Mouse (Mus musculus) forebrain, embryonic 11.5 days (tissue): ENCODE measurements around the gene Rcl1. TPM values are rescaled to one million over a fixed set of nuclear protein-coding genes. Genes with fewer than 3 reads are reported as not detected.

Source experiments
- ATAC-seq: fragments of 200-750 bp; cut with Nextera tagmentation; replicated peaks from 2 replicates; pipeline ENCODE4 v1.8.0; 2017; ENCODE audit warnings: moderate TSS enrichment; ENCODE audit not compliant: low FRiP score
- DNase-seq: peaks from one replicate; pipeline ENCODE4 v3.0.0-alpha.2; 2017; ENCODE audit warnings: low spot score
- H3K27ac ChIP-seq: fragments of 300-500 bp; sonication (generic); 2 replicates; pipeline ENCODE4 v1.5.1; 2014; ENCODE audit warnings: low read depth, low read length
- H3K27me3 ChIP-seq: fragments of 300-500 bp; sonication (generic); 2 replicates; pipeline ENCODE4 v1.6.1; 2014; ENCODE audit warnings: mild to moderate bottlenecking, low read length, mixed read lengths; ENCODE audit not compliant: control insufficient read depth, insufficient read depth
- H3K36me3 ChIP-seq: fragments of 300-500 bp; sonication (generic); 2 replicates; pipeline ENCODE4 v1.6.1; 2014; ENCODE audit warnings: mild to moderate bottlenecking, low read length, moderate library complexity, mixed read lengths; ENCODE audit not compliant: control insufficient read depth, insufficient read depth
- H3K4me1 ChIP-seq: fragments of 300-500 bp; sonication (generic); replicated peaks from 2 replicates; pipeline ENCODE4 v1.6.1; 2014; ENCODE audit warnings: low read length, mixed read lengths; ENCODE audit not compliant: control insufficient read depth, insufficient read depth
- H3K4me2 ChIP-seq: fragments of 300-500 bp; sonication (generic); 2 replicates; pipeline ENCODE4 v1.6.1; 2014; ENCODE audit warnings: low read depth, mild to moderate bottlenecking, low read length, moderate library complexity, mixed read lengths; ENCODE audit not compliant: severe bottlenecking
- H3K4me3 ChIP-seq: fragments of 300-500 bp; sonication (generic); 2 replicates; pipeline ENCODE4 v1.5.1; 2014; ENCODE audit warnings: low read depth, low read length
- H3K9ac ChIP-seq: fragments of 300-500 bp; sonication (generic); 2 replicates; pipeline ENCODE4 v1.6.1; 2014; ENCODE audit warnings: low read length
- H3K9me3 ChIP-seq: fragments of 300-500 bp; sonication (generic); 2 replicates; pipeline ENCODE4 v1.6.1; 2016; ENCODE audit warnings: low read length, mixed read lengths; ENCODE audit not compliant: control insufficient read depth
- WGBS: fragments of 180-500 bp; shearing (Covaris S2); extraction: QIAGEN DNeasy Blood & Tissue Kit; methylation state at CpG from one replicate; pipeline ENCODE4 v1.1.7; 2014; 5-methylcytosine and 5-hydroxymethylcytosine counted together
- polyA plus RNA-seq: library from polyadenylated mRNA; unstranded; fragments of >200 nt; fragmentation: Nextera tagmentation; extraction: Ambion mirVana; gene quantifications from 2 replicates; pipeline ENCODE4 v1.2.1, GENCODE M21; 2014

The Rcl1 gene
- polyA plus RNA-seq, 1 experiment from 2014 or later: 52.2 TPM

DNA sequence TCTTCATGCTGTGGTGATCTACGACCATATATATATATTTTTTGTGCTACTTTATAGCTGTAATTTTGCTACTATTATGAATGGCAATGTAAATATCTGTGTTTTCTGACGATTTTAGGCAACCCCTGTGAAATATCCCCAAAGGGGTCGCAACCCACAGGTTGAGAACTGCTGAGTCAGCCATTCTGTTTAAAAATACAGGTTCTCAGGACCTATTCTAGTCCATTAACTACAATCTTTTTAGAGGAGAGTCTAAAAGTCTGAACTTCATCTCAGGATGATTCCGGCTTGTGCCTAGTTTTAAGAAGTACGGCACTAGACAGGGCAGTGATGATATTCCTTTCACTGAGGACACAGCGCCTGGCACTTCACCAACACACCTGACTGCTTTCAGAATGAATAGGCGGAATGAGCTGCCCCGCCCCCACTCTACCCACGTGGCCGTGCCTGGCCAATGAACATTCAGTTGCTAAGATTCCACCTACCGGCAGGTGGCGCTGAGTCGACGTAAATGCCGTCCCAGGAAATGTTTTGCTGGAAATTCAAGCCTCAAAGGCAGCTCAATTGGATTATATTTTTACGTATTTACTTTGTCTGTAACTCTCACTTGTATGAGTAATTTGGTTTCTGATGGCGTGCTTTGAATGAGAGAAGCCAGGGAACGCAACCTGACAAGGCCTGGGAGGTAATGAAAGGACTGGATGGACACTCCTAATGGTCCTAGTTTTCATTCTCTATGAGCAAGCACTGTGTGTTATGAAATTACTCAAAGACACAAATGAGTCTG is 37.4 kb upstream of the Rcl1 start:
- 17% methylated on average over 18 of the region's 18 CpGs for WGBS
- Histone ChIP-seq H3K4me2 (peak overlapping the region; percentile 32; the same call in 1 of the 2 replicates), H3K36me3 (no peaks in the 10 kb centered on the region), H3K9me3 (no peaks in the 10 kb centered on the region), H3K4me3 (no peak overlapping the region), H3K4me1 (no peaks in the 10 kb centered on the region; the same call in 1 of the 2 replicates), H3K9ac (no peak overlapping the region), H3K27ac (no peak overlapping the region), H3K27me3 (no peaks in the 10 kb centered on the region)
- DNase-seq (peak; percentile 95), ATAC-seq (peak; percentile 82)

DNA sequence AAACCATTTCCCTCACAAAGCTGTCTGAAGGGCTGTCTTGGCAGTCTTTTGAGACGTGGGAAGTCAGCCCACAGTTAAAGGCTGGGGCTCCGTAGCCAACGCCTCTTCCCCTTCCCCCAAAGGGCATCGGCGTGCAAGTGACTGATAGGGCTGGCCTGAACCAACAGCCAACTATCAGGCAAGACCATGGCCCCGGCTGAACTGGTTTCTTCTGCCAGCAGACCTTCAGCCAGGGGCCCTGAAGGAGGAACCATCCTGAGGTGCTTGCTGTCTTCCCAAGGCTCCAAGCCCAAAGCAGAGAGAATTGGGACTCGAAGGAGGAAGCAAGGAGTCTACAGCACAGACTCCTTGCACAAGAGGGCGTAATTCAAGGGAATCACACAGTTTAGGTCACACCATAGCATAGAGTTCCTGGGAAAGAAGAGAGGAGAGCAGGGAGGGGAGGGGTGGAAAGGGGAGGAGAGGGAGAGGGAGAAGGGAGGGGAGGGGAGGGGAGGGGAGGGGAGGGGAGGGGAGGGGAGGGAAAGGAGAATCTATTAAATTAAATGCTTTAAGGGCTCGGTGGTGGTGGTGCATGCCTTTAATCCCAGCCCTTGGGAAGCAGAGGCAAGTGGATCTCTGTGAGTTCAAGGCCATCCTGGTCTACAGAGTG is 36.6 kb upstream of the Rcl1 start:
- ATAC-seq (peak; percentile 50; the same call in 1 of the 2 replicates), DNase-seq (peak; percentile 62)
- H3K36me3 ChIP-seq: no peaks in the 10 kb centered on the region
- H3K9me3 ChIP-seq: no peaks in the 10 kb centered on the region
- H3K9ac ChIP-seq: no peak overlapping the region
- no peak overlapping the region for H3K27ac ChIP-seq
- 68% methylated on average over 9 of the region's 9 CpGs for WGBS
- H3K4me1 ChIP-seq: no peaks in the 10 kb centered on the region; the same call in 1 of the 2 replicates
- no peak overlapping the region for H3K4me2 ChIP-seq
- H3K27me3 ChIP-seq: no peaks in the 10 kb centered on the region
- H3K4me3 ChIP-seq: no peak overlapping the region

DNA sequence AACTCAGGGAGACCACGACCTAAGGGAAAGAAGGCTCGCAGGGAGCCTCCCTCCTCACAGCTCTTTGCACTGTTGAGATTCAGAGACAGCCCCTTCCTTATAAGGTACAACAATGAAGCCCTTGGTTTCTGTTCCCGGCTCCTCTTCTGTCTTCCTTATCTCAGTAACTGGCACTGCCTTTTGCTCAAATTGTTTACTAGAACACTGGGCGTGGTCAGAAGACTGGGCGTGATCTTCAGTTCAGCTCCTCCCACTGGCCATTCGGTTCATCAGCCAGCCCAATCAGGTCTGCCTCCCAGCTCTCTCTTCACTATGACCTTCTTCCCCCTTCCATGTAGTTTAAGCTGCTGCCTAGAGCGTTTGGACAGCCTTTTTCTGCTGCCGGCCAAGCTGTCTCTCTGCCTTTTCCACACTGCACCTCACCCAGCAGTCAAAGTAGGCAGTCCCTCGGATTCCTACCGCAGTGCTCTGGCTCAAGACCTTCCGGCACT is 34.1 kb upstream of the Rcl1 start:
- Histone ChIP-seq H3K9ac (peak overlapping the region; percentile 33; the same call in 1 of the 2 replicates), H3K4me3 (peak overlapping the region; percentile 1; the same call in 1 of the 2 replicates)

DNA sequence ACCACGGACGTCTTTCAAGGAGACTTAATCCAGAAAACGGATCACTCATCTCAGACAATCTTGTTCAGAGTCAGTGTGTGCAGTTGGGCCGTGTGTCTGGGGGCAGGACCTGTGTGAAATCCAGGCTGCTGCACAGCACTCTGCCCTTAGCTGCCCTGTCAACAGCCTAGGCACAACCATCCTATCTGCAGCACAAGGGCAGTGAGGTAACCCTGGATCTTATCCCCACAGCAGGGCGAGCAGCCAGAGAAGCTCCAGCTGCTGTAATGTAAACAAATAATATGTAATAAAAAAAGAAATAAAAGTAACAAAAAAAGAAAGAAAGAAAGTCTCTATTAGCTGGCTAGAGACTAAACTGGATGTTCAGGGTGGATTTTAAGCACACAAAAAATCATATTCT is 32.0 kb upstream of the Rcl1 start:
- Histone ChIP-seq H3K36me3 (no peaks in the 10 kb centered on the region), H3K27me3 (no peaks in the 10 kb centered on the region), H3K9me3 (no peaks in the 10 kb centered on the region), H3K4me2 (no peak overlapping the region), H3K4me1 (no peaks in the 10 kb centered on the region; the same call in 1 of the 2 replicates), H3K27ac (no peak overlapping the region), H3K4me3 (no peak overlapping the region), H3K9ac (no peak overlapping the region)
- DNase-seq: no peak
- WGBS: 76% methylated on average over 5 of the region's 5 CpGs
- no peak for ATAC-seq

More for the DNA sequence above, 34.1 kb upstream of the Rcl1 start:
- no peaks in the 10 kb centered on the region for H3K9me3 ChIP-seq
- DNase-seq (peak; percentile 65), ATAC-seq (peak; percentile 61)
- H3K27ac ChIP-seq: no peak overlapping the region
- no peaks in the 10 kb centered on the region for H3K36me3 ChIP-seq
- 22% methylated on average over 11 of the region's 11 CpGs for WGBS
- 0 out of 2 replicates have a peak overlapping the region, but pooled peaks have one; percentile 31 for H3K4me2 ChIP-seq
- H3K27me3 ChIP-seq: no peaks in the 10 kb centered on the region
- H3K4me1 ChIP-seq: no peaks in the 10 kb centered on the region; the same call in 1 of the 2 replicates

DNA sequence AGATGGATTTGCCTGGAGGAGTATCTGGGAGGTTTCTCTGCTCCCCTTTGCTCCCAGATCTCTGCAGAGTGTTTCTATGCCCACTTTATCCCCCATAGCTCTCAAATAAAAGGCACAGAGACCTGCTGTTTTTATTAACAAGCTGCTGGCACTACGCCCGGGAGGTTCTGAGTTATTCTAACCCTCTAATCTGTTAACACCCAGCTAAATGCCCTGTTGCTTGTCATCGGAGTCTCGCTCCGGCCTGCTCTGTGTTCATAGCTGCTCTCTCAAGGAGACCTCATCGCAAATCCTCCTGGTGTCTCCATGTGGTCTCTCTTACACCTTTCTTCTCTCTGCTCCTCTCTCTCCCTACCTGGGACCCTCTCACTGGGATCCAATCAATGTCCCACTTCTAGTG is 26.4 kb upstream of the Rcl1 start:
- no peak overlapping the region for H3K4me3 ChIP-seq
- DNase-seq (no peak), ATAC-seq (no peak)
- 80% methylated on average over 6 of the region's 6 CpGs for WGBS
- H3K36me3 ChIP-seq: no peaks in the 10 kb centered on the region
- no peak overlapping the region for H3K4me2 ChIP-seq
- H3K27ac ChIP-seq: no peak overlapping the region
- H3K4me1 ChIP-seq: no peaks in the 10 kb centered on the region
- H3K9ac ChIP-seq: no peak overlapping the region
- no peaks in the 10 kb centered on the region for H3K27me3 ChIP-seq
- no peaks in the 10 kb centered on the region for H3K9me3 ChIP-seq

DNA sequence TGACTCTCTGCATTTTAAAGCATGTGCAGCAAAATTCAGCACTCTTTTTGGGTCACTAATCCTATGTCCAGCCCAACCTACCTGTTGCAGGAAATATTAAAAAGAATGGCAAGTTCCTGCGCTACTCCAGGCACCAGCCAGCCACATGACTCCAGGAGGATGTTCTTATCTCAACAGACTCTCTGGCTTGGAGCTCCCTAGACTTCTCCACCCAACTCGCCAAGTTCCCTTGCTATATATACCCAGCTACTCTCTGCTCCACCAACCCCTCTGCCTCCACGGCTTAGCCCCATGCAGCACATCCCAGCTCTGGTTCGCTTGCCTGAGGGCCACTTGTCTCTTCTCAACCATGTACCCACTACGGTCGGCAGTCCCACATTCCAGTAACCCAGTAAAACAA is 12.5 kb upstream of the Rcl1 start:
- Histone ChIP-seq H3K9ac (no peak overlapping the region), H3K9me3 (no peaks in the 10 kb centered on the region), H3K4me3 (no peak overlapping the region), H3K27ac (no peak overlapping the region), H3K36me3 (no peaks in the 10 kb centered on the region), H3K4me2 (no peak overlapping the region), H3K4me1 (no peaks in the 10 kb centered on the region), H3K27me3 (no peaks in the 10 kb centered on the region)
- WGBS: 82% methylated on average over 6 of the region's 6 CpGs
- no peak for DNase-seq
- no peak for ATAC-seq

DNA sequence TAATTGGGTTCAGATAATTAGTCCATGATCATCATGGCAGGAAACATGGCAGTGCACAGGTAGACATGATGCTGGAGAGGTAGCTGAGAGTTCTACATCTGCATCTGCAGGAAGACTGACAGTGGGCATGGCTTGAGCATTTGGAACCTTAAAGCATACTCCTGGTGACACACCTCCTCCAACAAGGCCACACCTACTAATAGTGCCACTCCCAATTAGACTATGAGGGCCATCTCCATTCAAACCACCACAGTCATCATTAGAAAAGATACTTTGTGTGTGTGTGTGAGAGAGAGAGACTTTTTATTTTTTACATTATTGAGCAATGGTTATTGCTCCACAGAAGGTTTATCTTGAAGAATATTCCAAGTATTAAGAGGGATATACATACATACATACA is 9.0 kb upstream of the Rcl1 start:
- ATAC-seq: no peak
- Histone ChIP-seq H3K27ac (no peak overlapping the region), H3K27me3 (no peaks in the 10 kb centered on the region)

DNA sequence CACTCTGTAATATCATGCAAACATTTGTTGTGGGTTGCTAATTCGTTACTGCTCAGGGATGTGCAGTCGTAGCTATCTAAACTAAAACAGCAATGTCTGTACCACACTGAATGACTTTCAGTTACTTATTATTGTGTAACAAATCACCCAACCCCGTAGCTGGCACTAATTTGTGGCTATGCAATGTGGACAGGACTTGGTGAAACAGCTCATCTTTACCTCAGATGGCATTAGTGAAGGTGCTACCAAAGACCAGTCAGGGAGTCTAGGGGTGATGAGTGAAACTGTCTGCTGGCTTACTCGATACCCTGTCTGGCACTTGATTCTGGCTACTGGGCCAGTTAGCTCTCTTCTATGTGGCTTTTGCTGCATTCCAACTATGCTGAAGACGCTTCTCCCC is 2.1 kb upstream of the Rcl1 start:
- 81% methylated on average over 5 of the region's 5 CpGs for WGBS
- peaks cover 6% of the 10 kb centered on the region; the same call in 1 of the 2 replicates for H3K4me1 ChIP-seq
- H3K27ac ChIP-seq: no peak overlapping the region
- H3K4me2 ChIP-seq: no peak overlapping the region
- H3K36me3 ChIP-seq: no peaks in the 10 kb centered on the region
- ATAC-seq: no peak
- DNase-seq: no peak
- no peaks in the 10 kb centered on the region for H3K27me3 ChIP-seq
- no peak overlapping the region for H3K4me3 ChIP-seq
- H3K9me3 ChIP-seq: no peaks in the 10 kb centered on the region
- no peak overlapping the region for H3K9ac ChIP-seq

More for the DNA sequence above, 9.0 kb upstream of the Rcl1 start:
- Histone ChIP-seq H3K4me3 (no peak overlapping the region), H3K36me3 (no peaks in the 10 kb centered on the region), H3K9ac (no peak overlapping the region), H3K9me3 (no peaks in the 10 kb centered on the region), H3K4me2 (no peak overlapping the region), H3K4me1 (no peaks in the 10 kb centered on the region)
- DNase-seq: no peak
